Mouse (Mus musculus) kidney, adult 9 months (tissue): ENCODE results near the gene Nr3c2.

Experiments
- DNase-seq: peaks from one replicate; pipeline ENCODE4 v3.0.0; 2022

The Nr3c2 gene

GRCm38 (mm10) chr8:76972947-76973552 lies 73.8 kb downstream of the Nr3c2 start:
- DNase-seq = peak; percentile 31

- no peak for DNase-seq
These were observed 78.7 kb downstream of the Nr3c2 start for GRCm38 (mm10) chr8:76977907-76978306.

- no peak for DNase-seq
These were observed 84.8 kb downstream of the Nr3c2 start for GRCm38 (mm10) chr8:76984082-76984481.

- no peak for DNase-seq
These were observed 85.6 kb downstream of the Nr3c2 start for GRCm38 (mm10) chr8:76984851-76985250.

- DNase-seq = peak; percentile 85
These were observed 88.6 kb downstream of the Nr3c2 start for GRCm38 (mm10) chr8:76987876-76988275.

- no peak for DNase-seq
These were observed 99.0 kb downstream of the Nr3c2 start for GRCm38 (mm10) chr8:76998276-76998675.

- no peak for DNase-seq
These were observed 110.2 kb downstream of the Nr3c2 start for GRCm38 (mm10) chr8:77009425-77009824.

GRCm38 (mm10) chr8:77011985-77012384 lies 112.7 kb downstream of the Nr3c2 start:
- no peak for DNase-seq

GRCm38 (mm10) chr8:77012641-77013040 lies 113.4 kb downstream of the Nr3c2 start:
- no peak for DNase-seq

GRCm38 (mm10) chr8:77016713-77017112 lies 117.5 kb downstream of the Nr3c2 start:
- DNase-seq = no peak

GRCm38 (mm10) chr8:77023837-77024710 lies 124.8 kb downstream of the Nr3c2 start:
- no peak for DNase-seq

- no peak for DNase-seq
These were observed 132.0 kb downstream of the Nr3c2 start for GRCm38 (mm10) chr8:77031213-77031612.

- DNase-seq = no peak
These were observed 134.6 kb downstream of the Nr3c2 start for GRCm38 (mm10) chr8:77033706-77034464.

- DNase-seq = no peak
These were observed 135.2 kb downstream of the Nr3c2 start for GRCm38 (mm10) chr8:77034465-77034829.

- no peak for DNase-seq
These were observed 142.0 kb downstream of the Nr3c2 start for GRCm38 (mm10) chr8:77041214-77041613.

GRCm38 (mm10) chr8:77044849-77045248 lies 145.6 kb downstream of the Nr3c2 start:
- DNase-seq = no peak

GRCm38 (mm10) chr8:77045711-77046110 lies 146.5 kb downstream of the Nr3c2 start:
- no peak for DNase-seq

- DNase-seq = no peak
These were observed 147.0 kb downstream of the Nr3c2 start for GRCm38 (mm10) chr8:77046217-77046616.

GRCm38 (mm10) chr8:77046731-77047130 lies 147.5 kb downstream of the Nr3c2 start:
- DNase-seq = peak; percentile 12

GRCm38 (mm10) chr8:77051399-77052275 lies 152.4 kb downstream of the Nr3c2 start:
- DNase-seq = no peak

GRCm38 (mm10) chr8:77055492-77056021 lies 156.3 kb downstream of the Nr3c2 start:
- no peak for DNase-seq

- no peak for DNase-seq
These were observed 157.6 kb downstream of the Nr3c2 start for GRCm38 (mm10) chr8:77056853-77057252.
